Mouse (Mus musculus): ENCODE results near the gene Rpl18. TPM values are rescaled to one million over a fixed set of nuclear protein-coding genes. Genes with fewer than 3 reads are reported as not detected.

The Rpl18 gene
- polyA plus RNA-seq, 1 experiment from 2014 or later = 665 TPM

DNA sequence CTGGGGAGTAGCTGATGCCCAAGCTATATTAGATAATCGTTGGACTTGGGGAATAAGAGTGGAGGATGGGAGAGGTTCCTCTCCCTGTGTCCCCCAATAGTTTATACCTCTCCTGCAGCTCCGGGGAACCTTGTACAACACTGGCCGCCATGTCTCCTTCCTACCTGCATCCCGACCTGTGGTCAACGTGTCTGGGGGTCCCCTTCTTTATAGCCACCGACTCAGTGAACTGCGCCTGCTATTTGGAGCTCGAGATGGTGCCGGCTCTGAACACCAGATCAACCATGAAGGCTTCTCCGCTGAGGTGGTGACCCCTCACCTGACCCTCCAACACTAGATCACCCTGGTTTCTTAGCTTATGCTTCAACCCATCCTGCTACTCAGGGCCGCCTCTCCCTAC, 12.9 kb upstream of the Rpl18 start:
- no peak overlapping the region for H3K9ac ChIP-seq
- no peak overlapping the region for H3K27ac ChIP-seq
- H3K4me2 ChIP-seq (replicated peaks) = peak overlapping the region; percentile 91; the same call in 1 of the 2 replicates
- H3K4me1 ChIP-seq = peaks cover 60% of the 10 kb centered on the region
- no peak for ATAC-seq (ENCODE audit: low FRiP score, low read depth)
- no peak overlapping the region for H3K4me3 ChIP-seq
- H3K27me3 ChIP-seq (replicated peaks) = peaks cover 26% of the 10 kb centered on the region
- 94% methylated on average over 11 of the region's 11 CpGs for WGBS
- no peaks in the 10 kb centered on the region for H3K36me3 ChIP-seq
- no peaks in the 10 kb centered on the region for H3K9me3 ChIP-seq

DNA sequence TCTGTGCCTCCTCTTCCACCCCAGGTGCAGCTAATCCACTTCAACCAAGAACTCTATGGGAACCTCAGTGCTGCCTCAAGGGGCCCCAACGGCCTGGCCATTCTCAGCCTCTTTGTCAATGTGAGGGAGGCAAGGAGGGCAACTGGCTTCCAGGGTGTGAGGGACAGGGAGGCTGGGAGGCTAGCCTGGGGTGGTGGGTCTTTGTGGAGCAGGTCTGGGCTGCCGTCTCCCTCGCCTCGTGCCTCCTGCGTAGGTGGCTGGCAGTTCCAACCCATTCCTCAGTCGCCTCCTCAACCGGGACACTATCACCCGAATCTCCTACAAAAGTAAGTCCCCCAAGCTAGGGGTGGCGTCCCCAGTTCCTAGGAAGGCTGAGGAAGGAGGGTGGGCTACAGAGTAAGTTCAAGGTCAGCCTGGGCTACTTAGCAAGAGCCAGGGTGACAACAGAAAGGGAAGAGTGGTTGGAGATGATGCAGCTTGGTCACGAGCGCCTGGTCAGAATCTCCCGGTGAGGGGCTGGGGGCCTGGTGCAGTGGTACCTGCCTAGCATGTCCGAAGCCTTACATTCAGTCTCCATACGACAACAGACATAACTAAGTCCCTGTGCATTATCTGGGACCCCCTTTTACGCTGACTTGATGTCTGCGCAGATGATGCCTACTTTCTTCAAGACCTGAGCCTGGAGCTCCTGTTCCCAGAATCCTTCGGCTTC, 12.3 kb upstream of the Rpl18 start:
- ATAC-seq (ENCODE audit: low FRiP score, low read depth) = no peak
- H3K4me3 ChIP-seq = 0 out of 2 replicates have a peak overlapping the region, but pooled peaks have one; percentile 32
- H3K4me2 ChIP-seq (replicated peaks) = peak overlapping the region; percentile 91
- WGBS = 89% methylated on average over 17 of the region's 17 CpGs
- H3K27me3 ChIP-seq (replicated peaks) = peaks cover 26% of the 10 kb centered on the region
- H3K4me1 ChIP-seq = peaks cover 67% of the 10 kb centered on the region
- H3K27ac ChIP-seq = 0 out of 2 replicates have a peak overlapping the region, but pooled peaks have one; percentile 28
- H3K36me3 ChIP-seq = no peaks in the 10 kb centered on the region
- H3K9ac ChIP-seq = peak overlapping the region; percentile 35; the same call in 1 of the 2 replicates
- no peaks in the 10 kb centered on the region for H3K9me3 ChIP-seq

DNA sequence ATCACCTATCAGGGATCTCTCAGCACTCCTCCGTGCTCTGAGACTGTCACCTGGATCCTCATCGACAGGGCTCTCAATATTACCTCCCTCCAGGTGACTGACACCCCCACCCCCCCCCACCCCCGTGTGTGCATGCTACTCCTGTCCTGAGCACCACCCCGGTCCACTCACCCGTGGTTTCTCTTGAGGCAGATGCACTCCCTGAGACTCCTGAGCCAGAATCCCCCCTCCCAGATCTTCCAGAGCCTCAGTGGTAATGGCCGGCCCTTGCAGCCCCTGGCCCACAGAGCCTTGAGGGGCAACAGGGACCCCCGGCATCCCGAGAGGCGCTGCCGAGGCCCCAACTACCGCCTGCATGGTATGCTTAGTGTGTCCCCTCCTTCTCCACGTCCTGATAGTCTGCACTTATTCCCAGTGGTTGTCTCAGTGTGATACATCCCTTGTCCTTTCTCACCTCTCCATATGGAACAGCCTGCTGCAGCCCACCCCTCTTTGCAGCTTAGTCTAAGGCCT, 11.7 kb upstream of the Rpl18 start:
- peaks cover 73% of the 10 kb centered on the region for H3K4me1 ChIP-seq
- 0 out of 2 replicates have a peak, but pooled peaks have one; percentile 0 for ATAC-seq (ENCODE audit: low FRiP score, low read depth)
- H3K27ac ChIP-seq = peak overlapping the region; percentile 28
- H3K9ac ChIP-seq = peak overlapping the region; percentile 35; the same call in 1 of the 2 replicates
- no peaks in the 10 kb centered on the region for H3K36me3 ChIP-seq
- no peaks in the 10 kb centered on the region for H3K9me3 ChIP-seq
- H3K4me2 ChIP-seq (replicated peaks) = peak overlapping the region; percentile 91
- peaks cover 21% of the 10 kb centered on the region for H3K27me3 ChIP-seq (replicated peaks)
- 43% methylated on average over 12 of the region's 12 CpGs for WGBS
- peak overlapping the region; percentile 32 for H3K4me3 ChIP-seq

DNA sequence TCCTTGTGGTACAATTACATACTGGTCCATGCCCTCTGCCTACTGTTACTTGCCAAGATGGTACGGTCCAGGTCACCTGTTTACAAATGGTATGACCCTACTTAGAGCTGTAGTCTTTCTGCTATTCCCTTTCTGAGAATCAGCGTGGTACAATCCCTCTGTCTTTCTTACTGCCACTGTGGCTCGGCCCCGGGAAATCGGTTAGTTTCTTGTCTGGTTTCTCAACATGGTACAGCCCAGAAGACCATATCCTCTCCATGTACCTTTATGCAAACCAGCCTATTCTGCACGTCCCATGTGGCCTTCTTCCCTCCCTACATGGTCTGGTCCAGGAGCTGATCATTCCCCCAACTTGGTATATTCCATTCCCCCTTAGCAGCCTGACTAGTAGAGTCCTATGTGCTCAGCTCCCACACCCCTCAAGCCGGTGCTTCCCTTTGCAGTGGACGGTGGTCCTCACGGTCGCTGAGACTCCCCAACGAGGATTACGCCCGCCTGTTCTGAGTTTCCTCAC, 11.2 kb upstream of the Rpl18 start:
- peak; percentile 52 for ATAC-seq (ENCODE audit: low FRiP score, low read depth)
- WGBS = under 1% methylated on average over 13 of the region's 13 CpGs

DNA sequence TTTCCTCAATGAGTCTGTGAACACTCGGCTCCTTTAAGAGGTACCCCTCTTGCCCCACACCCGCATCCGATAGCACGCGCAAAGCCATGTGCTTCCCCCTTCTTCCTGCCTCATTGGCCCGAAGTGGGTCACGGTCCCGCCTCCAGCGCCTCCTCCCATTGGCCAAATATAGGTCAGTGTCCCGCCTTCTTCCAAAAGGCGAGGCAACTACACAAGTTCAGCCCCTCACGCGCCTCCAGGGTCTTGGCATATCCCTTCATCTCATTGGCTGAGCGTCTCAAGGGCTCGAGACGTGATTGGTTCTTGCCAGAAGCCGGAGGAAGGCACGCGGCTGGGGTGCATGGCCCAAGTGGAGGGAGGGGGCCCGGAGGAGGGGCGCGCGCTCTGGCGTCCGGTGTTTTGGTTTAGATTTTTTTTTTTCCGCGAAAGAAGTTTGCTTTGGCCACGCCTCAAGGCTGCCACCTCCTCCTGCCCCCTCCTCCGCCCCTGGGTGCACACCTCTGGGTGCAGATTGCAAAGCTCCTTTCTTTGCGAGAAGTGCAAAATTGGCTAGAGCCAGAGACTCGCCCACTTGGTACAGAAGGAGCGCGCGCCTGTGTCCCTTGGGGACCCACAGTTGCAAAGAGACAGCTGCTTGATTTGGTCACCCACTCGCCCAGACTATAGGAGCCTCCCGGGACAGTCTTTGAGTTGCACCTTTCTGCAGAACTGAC, 10.4 kb upstream of the Rpl18 start, which contains the start of gene Dbp:
TSS of gene Dbp (plus strand) at position 359 of the 713 bp plus-strand sequence.
- Histone ChIP-seq H3K4me3 (peak within 1 kb of the TSS; percentile 48), H3K36me3 (0 out of 2 replicates have a peak, but pooled peaks cover under 1% of the 10 kb centered on the region), H3K9me3 (no peaks in the 10 kb centered on the region), H3K27me3 (replicated peaks) (peaks cover 8% of the 10 kb centered on the region), H3K4me2 (replicated peaks) (peak within 1 kb of the TSS; percentile 91), H3K4me1 (peaks cover 79% of the 10 kb centered on the region), H3K27ac (peak within 1 kb of the TSS; percentile 42), H3K9ac (peak within 1 kb of the TSS; percentile 56)
- ATAC-seq (ENCODE audit: low FRiP score, low read depth) = peak; percentile 75
- under 1% methylated on average over 36 of the region's 36 CpGs for WGBS

More for the DNA sequence above, 11.2 kb upstream of the Rpl18 start:
- Histone ChIP-seq H3K27ac (peak overlapping the region; percentile 28), H3K9me3 (no peaks in the 10 kb centered on the region), H3K9ac (peak overlapping the region; percentile 35), H3K4me3 (peak overlapping the region; percentile 32), H3K4me1 (peaks cover 78% of the 10 kb centered on the region), H3K4me2 (replicated peaks) (peak overlapping the region; percentile 91), H3K36me3 (no peaks in the 10 kb centered on the region), H3K27me3 (replicated peaks) (peaks cover 16% of the 10 kb centered on the region)

DNA sequence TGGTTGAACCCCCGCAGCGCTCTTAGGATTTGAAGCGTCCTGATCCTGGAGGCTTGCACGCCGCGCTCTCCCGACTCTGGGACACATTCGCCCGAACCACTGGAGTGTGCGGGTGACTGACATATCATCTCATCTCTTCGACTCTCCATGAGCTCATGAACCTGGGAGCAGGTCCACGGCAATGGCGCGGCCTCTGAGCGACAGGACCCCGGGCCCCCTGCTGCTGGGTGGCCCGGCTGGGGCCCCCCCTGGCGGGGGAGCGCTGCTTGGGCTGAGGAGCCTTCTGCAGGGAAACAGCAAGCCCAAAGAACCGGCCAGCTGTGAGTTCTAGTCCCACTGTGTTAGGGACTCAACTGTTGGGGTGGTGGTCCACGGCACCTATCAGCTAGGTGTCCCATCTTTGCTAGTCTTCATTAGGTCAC, 9.8 kb upstream of the Rpl18 start:
- 0% methylated on average over 21 of the region's 21 CpGs for WGBS
- H3K36me3 ChIP-seq = peaks cover 5% of the 10 kb centered on the region
- no peaks in the 10 kb centered on the region for H3K9me3 ChIP-seq
- H3K27me3 ChIP-seq (replicated peaks) = peaks cover 3% of the 10 kb centered on the region; the same call in 1 of the 2 replicates
- peak overlapping the region; percentile 48 for H3K4me3 ChIP-seq
- peak overlapping the region; percentile 56; the same call in 1 of the 2 replicates for H3K9ac ChIP-seq
- peaks cover 75% of the 10 kb centered on the region for H3K4me1 ChIP-seq
- peak overlapping the region; percentile 91 for H3K4me2 ChIP-seq (replicated peaks)
- 0 out of 2 replicates have a peak, but pooled peaks have one; percentile 0 for ATAC-seq (ENCODE audit: low FRiP score, low read depth)
- peak overlapping the region; percentile 42 for H3K27ac ChIP-seq

DNA sequence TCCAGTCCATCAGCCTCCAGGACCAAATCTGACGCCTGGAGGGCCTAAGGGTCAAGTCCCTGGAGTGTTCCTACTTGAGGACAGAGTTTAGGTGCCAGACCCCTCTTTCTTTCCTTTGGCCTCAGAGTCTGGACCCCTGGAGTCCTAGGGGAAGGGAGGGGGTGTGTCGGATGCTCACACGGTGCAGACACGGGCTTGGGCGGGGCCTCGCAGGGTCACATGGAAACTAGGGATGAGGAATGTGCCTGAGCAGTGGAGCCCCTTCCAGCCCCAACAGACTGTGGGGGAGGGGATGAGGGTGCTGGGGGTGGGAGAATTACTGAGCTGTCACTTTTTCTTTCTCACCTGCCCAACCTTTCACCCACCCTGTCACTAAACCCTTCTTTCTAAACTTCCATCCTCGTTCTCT, 9.4 kb upstream of the Rpl18 start:
- WGBS = 3% methylated on average over 7 of the region's 7 CpGs
- no peak for ATAC-seq (ENCODE audit: low FRiP score, low read depth)
- H3K36me3 ChIP-seq = peaks cover 9% of the 10 kb centered on the region
- H3K27me3 ChIP-seq (replicated peaks) = no peaks in the 10 kb centered on the region
- H3K9ac ChIP-seq = peak overlapping the region; percentile 56; the same call in 1 of the 2 replicates
- H3K4me3 ChIP-seq = peak overlapping the region; percentile 48
- H3K27ac ChIP-seq = no peak overlapping the region
- H3K4me2 ChIP-seq (replicated peaks) = peak overlapping the region; percentile 91
- peaks cover 72% of the 10 kb centered on the region for H3K4me1 ChIP-seq
- no peaks in the 10 kb centered on the region for H3K9me3 ChIP-seq

DNA sequence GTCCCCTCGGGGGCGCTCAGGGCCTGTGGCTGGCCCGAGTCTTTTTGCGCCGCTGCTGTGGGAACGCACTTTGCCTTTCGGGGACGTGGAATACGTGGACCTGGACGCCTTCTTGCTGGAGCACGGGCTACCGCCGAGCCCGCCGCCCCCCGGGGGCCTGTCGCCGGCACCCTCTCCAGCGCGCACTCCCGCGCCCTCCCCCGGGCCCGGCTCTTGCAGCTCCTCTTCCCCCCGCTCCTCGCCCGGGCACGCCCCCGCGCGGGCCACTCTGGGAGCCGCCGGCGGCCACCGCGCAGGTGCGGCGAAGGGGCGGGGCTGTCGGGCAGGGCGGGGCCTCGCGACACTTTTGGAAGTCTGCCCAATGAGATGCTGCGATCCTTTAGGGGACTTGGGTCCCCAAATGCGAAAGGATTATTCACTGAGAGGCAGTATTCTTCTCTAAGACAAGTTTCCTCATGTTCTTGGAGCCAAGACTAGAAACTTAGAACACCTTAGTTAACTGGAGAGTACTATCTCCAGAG, 8.5 kb upstream of the Rpl18 start:
- Histone ChIP-seq H3K27me3 (replicated peaks) (no peaks in the 10 kb centered on the region), H3K36me3 (peaks cover 18% of the 10 kb centered on the region), H3K4me3 (peak overlapping the region; percentile 48), H3K4me1 (peaks cover 66% of the 10 kb centered on the region), H3K27ac (0 out of 2 replicates have a peak overlapping the region, but pooled peaks have one; percentile 13), H3K9me3 (no peaks in the 10 kb centered on the region), H3K4me2 (replicated peaks) (peak overlapping the region; percentile 91), H3K9ac (peak overlapping the region; percentile 63)
- no peak for ATAC-seq (ENCODE audit: low FRiP score, low read depth)
- WGBS = under 1% methylated on average over 39 of the region's 45 CpGs

DNA sequence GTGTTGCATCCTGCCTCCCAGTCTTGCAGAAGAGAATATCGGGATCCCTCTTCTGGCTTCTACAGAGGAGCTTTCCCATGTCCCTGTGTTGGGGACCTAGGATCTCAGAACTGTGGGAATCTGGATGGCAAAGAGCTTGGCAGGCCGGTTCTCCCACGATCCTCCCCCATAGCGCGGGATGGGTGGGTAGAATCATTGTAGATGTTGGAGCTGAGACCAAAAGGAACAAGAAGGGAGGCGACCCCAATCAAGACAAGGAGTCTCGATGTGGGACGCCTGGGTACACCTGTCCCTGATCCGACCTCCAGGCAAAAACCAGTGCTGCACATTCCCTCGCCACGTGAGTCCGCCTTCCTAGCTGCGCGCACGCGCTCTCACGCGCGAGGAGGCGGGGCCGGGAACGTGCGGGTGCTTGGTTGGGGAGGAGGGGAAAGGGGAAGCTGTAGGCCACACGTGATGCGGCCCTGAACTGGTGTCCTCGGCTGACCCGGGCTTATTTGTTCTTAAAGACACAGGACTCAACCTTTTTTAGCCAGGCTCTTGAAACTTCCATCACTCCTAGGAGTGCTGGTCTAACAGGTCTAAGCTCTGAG, 7.8 kb upstream of the Rpl18 start:
- no peaks in the 10 kb centered on the region for H3K9me3 ChIP-seq
- under 1% methylated on average over 27 of the region's 27 CpGs for WGBS
- H3K4me2 ChIP-seq (replicated peaks) = peak overlapping the region; percentile 91
- H3K27me3 ChIP-seq (replicated peaks) = no peaks in the 10 kb centered on the region
- H3K9ac ChIP-seq = peak overlapping the region; percentile 26; the same call in 1 of the 2 replicates
- no peak for ATAC-seq (ENCODE audit: low FRiP score, low read depth)
- H3K4me1 ChIP-seq = peaks cover 66% of the 10 kb centered on the region
- peaks cover 25% of the 10 kb centered on the region for H3K36me3 ChIP-seq
- no peak overlapping the region for H3K27ac ChIP-seq
- peak overlapping the region; percentile 48 for H3K4me3 ChIP-seq

DNA sequence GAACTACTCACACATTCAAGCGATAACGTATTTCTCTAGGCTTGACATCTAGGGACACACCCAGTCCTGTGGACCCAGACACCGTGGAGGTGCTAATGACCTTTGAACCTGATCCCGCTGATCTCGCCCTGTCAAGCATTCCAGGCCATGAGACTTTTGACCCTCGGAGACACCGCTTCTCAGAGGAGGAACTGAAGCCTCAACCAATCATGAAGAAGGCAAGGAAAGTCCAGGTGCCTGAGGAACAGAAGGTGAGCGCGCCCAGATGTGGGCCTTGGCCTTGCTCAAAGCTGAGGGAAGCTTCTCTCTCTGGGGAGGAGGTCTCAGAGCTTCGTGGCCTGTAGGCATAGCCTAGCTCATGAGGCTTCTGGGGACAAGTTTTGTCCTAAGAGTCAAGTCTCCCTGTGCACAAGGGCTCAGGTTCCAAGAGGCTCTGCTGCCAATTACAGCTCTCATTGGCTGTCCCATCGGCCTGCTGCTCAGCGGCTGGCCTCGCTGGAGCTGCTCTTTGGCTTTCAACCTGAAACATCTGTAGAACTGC, 7.0 kb upstream of the Rpl18 start:
- no peak overlapping the region for H3K27ac ChIP-seq
- 57% methylated on average over 13 of the region's 13 CpGs for WGBS
- ATAC-seq (ENCODE audit: low FRiP score, low read depth) = no peak
- H3K4me1 ChIP-seq = peaks cover 60% of the 10 kb centered on the region
- no peak overlapping the region for H3K4me3 ChIP-seq
- H3K36me3 ChIP-seq = peaks cover 33% of the 10 kb centered on the region
- no peaks in the 10 kb centered on the region for H3K27me3 ChIP-seq (replicated peaks)
- peak overlapping the region; percentile 91 for H3K4me2 ChIP-seq (replicated peaks)
- H3K9me3 ChIP-seq = no peaks in the 10 kb centered on the region
- no peak overlapping the region for H3K9ac ChIP-seq

DNA sequence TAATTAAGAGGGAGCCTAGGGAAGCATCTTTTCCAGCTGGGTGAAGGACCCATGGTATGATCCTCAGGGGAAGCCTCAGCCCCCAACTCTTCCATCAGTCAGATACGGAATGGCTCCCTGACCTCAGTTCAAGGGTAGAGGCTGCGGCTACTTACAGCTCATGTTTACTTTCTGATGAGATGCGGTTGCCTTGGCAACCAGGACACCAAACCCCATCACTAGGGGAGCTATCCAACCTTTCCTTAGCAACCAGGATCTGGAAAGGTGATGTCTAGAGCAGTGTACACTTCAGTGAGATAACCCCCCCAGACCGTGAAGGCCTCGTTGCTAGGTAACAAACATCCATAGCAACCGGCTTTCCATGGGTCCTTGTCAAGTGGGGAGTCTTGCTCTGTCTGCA, 6.2 kb upstream of the Rpl18 start:
- no peaks in the 10 kb centered on the region for H3K27me3 ChIP-seq (replicated peaks)
- H3K4me1 ChIP-seq = peaks cover 54% of the 10 kb centered on the region
- WGBS = 36% methylated on average over 6 of the region's 6 CpGs
- peaks cover 36% of the 10 kb centered on the region for H3K36me3 ChIP-seq
- no peak for ATAC-seq (ENCODE audit: low FRiP score, low read depth)
- no peaks in the 10 kb centered on the region for H3K9me3 ChIP-seq
- 0 out of 2 replicates have a peak overlapping the region, but pooled peaks have one; percentile 14 for H3K4me2 ChIP-seq (replicated peaks)
- no peak overlapping the region for H3K4me3 ChIP-seq
- H3K27ac ChIP-seq = no peak overlapping the region
- no peak overlapping the region for H3K9ac ChIP-seq
